Mouse (Mus musculus): Measurements from ENCODE around the gene Srsf2. TPM values are rescaled to one million over a fixed set of nuclear protein-coding genes. Genes with fewer than 3 reads are reported as not detected.
A peak's percentile ranks its signal among the peaks of the same experiment; 100 is the strongest.

The Srsf2 gene
- polyA plus RNA-seq, 1 experiment from 2014 or later: 715 TPM

GRCm38 (mm10) chr11:116880839-116881238 lies 27.9 kb upstream of the Srsf2 start:
- no peak for ATAC-seq (ENCODE audit: insufficient number of reproducible peaks, low FRiP score, low TSS enrichment, low read depth)
- 58% methylated on average over 7 of the region's 7 CpGs for WGBS
- Histone ChIP-seq H3K4me2 (replicated peaks) (no peak overlapping the region), H3K27me3 (peaks cover 7% of the 10 kb centered on the region; the same call in 1 of the 2 replicates), H3K4me3 (replicated peaks) (no peak overlapping the region), H3K9me3 (replicated peaks) (no peaks in the 10 kb centered on the region), H3K27ac (replicated peaks) (no peak overlapping the region), H3K4me1 (peaks cover 5% of the 10 kb centered on the region), H3K36me3 (no peaks in the 10 kb centered on the region; the same call in 1 of the 2 replicates), H3K9ac (no peak overlapping the region)

- Histone ChIP-seq H3K27ac (replicated peaks) (no peak overlapping the region), H3K9ac (no peak overlapping the region), H3K9me3 (replicated peaks) (no peaks in the 10 kb centered on the region), H3K4me3 (replicated peaks) (no peak overlapping the region), H3K4me2 (replicated peaks) (no peak overlapping the region), H3K4me1 (peaks cover 9% of the 10 kb centered on the region), H3K27me3 (no peaks in the 10 kb centered on the region), H3K36me3 (peaks cover 13% of the 10 kb centered on the region)
- ATAC-seq (ENCODE audit: insufficient number of reproducible peaks, low FRiP score, low TSS enrichment, low read depth): no peak
- WGBS: 81% methylated on average over 8 of the region's 8 CpGs
Measured at GRCm38 (mm10) chr11:116878454-116878853, 25.6 kb upstream of the Srsf2 start.

- peak; percentile 68 for ATAC-seq (ENCODE audit: insufficient number of reproducible peaks, low FRiP score, low TSS enrichment, low read depth)
- H3K9ac ChIP-seq: no peak overlapping the region
- 44% methylated on average over 20 of the region's 20 CpGs for WGBS
- H3K9me3 ChIP-seq (replicated peaks): no peaks in the 10 kb centered on the region
- H3K36me3 ChIP-seq: peaks cover 38% of the 10 kb centered on the region
- H3K4me1 ChIP-seq: peaks cover 17% of the 10 kb centered on the region
- H3K4me2 ChIP-seq (replicated peaks): no peak overlapping the region
- no peaks in the 10 kb centered on the region for H3K27me3 ChIP-seq
- peak overlapping the region; percentile 65 for H3K27ac ChIP-seq (replicated peaks)
- no peak overlapping the region for H3K4me3 ChIP-seq (replicated peaks)
Measured at GRCm38 (mm10) chr11:116873987-116874386, 21.1 kb upstream of the Srsf2 start.

- H3K9me3 ChIP-seq (replicated peaks): no peaks in the 10 kb centered on the region
- peaks cover 17% of the 10 kb centered on the region for H3K4me1 ChIP-seq
- H3K4me3 ChIP-seq (replicated peaks): no peak overlapping the region
- no peak overlapping the region for H3K4me2 ChIP-seq (replicated peaks)
- WGBS: 64% methylated on average over 9 of the region's 9 CpGs
- no peaks in the 10 kb centered on the region for H3K27me3 ChIP-seq
- no peak overlapping the region for H3K9ac ChIP-seq
- ATAC-seq (ENCODE audit: insufficient number of reproducible peaks, low FRiP score, low TSS enrichment, low read depth): no peak
- 0 out of 2 replicates have a peak overlapping the region, but pooled peaks have one; percentile 22 for H3K27ac ChIP-seq (replicated peaks)
- peaks cover 53% of the 10 kb centered on the region for H3K36me3 ChIP-seq
Measured at GRCm38 (mm10) chr11:116871538-116871937, 18.6 kb upstream of the Srsf2 start.

GRCm38 (mm10) chr11:116869641-116870040 lies 16.7 kb upstream of the Srsf2 start:
- no peak for ATAC-seq (ENCODE audit: insufficient number of reproducible peaks, low FRiP score, low TSS enrichment, low read depth)
- Histone ChIP-seq H3K9me3 (replicated peaks) (no peaks in the 10 kb centered on the region), H3K27me3 (no peaks in the 10 kb centered on the region), H3K4me2 (replicated peaks) (no peak overlapping the region), H3K4me3 (replicated peaks) (no peak overlapping the region), H3K36me3 (peaks cover 71% of the 10 kb centered on the region), H3K9ac (no peak overlapping the region), H3K27ac (replicated peaks) (peak overlapping the region; percentile 70), H3K4me1 (peaks cover 16% of the 10 kb centered on the region)
- WGBS: 61% methylated on average over 4 of the region's 4 CpGs

- H3K36me3 ChIP-seq: peaks cover 71% of the 10 kb centered on the region
- H3K27me3 ChIP-seq: no peaks in the 10 kb centered on the region
- ATAC-seq (ENCODE audit: insufficient number of reproducible peaks, low FRiP score, low TSS enrichment, low read depth): peak; percentile 35; the same call in 1 of the 2 replicates
- peak overlapping the region; percentile 70 for H3K27ac ChIP-seq (replicated peaks)
- H3K9me3 ChIP-seq (replicated peaks): no peaks in the 10 kb centered on the region
- H3K4me1 ChIP-seq: peaks cover 12% of the 10 kb centered on the region
- WGBS: 68% methylated on average over 8 of the region's 8 CpGs
- no peak overlapping the region for H3K4me3 ChIP-seq (replicated peaks)
- H3K9ac ChIP-seq: no peak overlapping the region
- no peak overlapping the region for H3K4me2 ChIP-seq (replicated peaks)
Measured at GRCm38 (mm10) chr11:116869223-116869622, 16.3 kb upstream of the Srsf2 start.

DNA sequence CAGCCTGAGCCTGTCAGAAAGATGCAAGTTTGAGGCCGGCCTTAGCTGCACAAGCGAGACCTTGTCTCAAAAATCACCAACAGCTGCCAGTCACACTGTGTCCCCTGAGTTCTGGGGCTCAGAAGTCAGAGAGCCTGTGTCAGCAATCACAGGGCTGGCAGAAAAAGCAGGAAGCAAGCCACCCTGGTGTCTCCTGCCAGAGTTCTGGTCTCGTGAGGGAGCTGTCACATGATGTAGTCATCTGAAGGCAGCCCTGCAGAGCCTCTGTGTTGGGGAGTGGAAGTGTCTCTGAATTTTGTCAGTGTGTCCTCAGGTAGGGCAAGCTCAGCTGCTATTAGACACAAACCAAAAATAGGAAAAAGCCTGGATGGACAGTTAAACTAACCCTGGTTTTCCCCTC lies 15.2 kb upstream of the Srsf2 start:
- no peak overlapping the region for H3K4me3 ChIP-seq (replicated peaks)
- H3K9ac ChIP-seq: no peak overlapping the region
- peaks cover 4% of the 10 kb centered on the region for H3K4me1 ChIP-seq
- H3K27ac ChIP-seq (replicated peaks): peak overlapping the region; percentile 70; the same call in 1 of the 2 replicates
- no peak for ATAC-seq (ENCODE audit: insufficient number of reproducible peaks, low FRiP score, low TSS enrichment, low read depth)
- H3K36me3 ChIP-seq: peaks cover 71% of the 10 kb centered on the region
- WGBS: 33% methylated on average over 3 of the region's 3 CpGs
- no peaks in the 10 kb centered on the region for H3K27me3 ChIP-seq
- no peaks in the 10 kb centered on the region for H3K9me3 ChIP-seq (replicated peaks)
- H3K4me2 ChIP-seq (replicated peaks): no peak overlapping the region

- Histone ChIP-seq H3K27ac (replicated peaks) (no peak overlapping the region), H3K9me3 (replicated peaks) (no peaks in the 10 kb centered on the region), H3K4me1 (peaks cover 2% of the 10 kb centered on the region; the same call in 1 of the 2 replicates), H3K4me3 (replicated peaks) (no peak overlapping the region), H3K4me2 (replicated peaks) (no peak overlapping the region), H3K27me3 (no peaks in the 10 kb centered on the region), H3K36me3 (peaks cover 77% of the 10 kb centered on the region), H3K9ac (no peak overlapping the region)
- 0 out of 2 replicates have a peak, but pooled peaks have one; percentile 48 for ATAC-seq (ENCODE audit: insufficient number of reproducible peaks, low FRiP score, low TSS enrichment, low read depth)
- WGBS: 76% methylated on average over 12 of the region's 12 CpGs
Measured at GRCm38 (mm10) chr11:116865945-116866585, 13.2 kb upstream of the Srsf2 start.

- Histone ChIP-seq H3K4me1 (no peaks in the 10 kb centered on the region), H3K9me3 (replicated peaks) (no peaks in the 10 kb centered on the region), H3K36me3 (peaks cover 82% of the 10 kb centered on the region), H3K27me3 (no peaks in the 10 kb centered on the region), H3K4me3 (replicated peaks) (no peak overlapping the region), H3K9ac (no peak overlapping the region), H3K27ac (replicated peaks) (no peak overlapping the region), H3K4me2 (replicated peaks) (no peak overlapping the region)
- no peak for ATAC-seq (ENCODE audit: insufficient number of reproducible peaks, low FRiP score, low TSS enrichment, low read depth)
- WGBS: 80% methylated on average over 10 of the region's 10 CpGs
Measured at GRCm38 (mm10) chr11:116864444-116864843, 11.6 kb upstream of the Srsf2 start.

DNA sequence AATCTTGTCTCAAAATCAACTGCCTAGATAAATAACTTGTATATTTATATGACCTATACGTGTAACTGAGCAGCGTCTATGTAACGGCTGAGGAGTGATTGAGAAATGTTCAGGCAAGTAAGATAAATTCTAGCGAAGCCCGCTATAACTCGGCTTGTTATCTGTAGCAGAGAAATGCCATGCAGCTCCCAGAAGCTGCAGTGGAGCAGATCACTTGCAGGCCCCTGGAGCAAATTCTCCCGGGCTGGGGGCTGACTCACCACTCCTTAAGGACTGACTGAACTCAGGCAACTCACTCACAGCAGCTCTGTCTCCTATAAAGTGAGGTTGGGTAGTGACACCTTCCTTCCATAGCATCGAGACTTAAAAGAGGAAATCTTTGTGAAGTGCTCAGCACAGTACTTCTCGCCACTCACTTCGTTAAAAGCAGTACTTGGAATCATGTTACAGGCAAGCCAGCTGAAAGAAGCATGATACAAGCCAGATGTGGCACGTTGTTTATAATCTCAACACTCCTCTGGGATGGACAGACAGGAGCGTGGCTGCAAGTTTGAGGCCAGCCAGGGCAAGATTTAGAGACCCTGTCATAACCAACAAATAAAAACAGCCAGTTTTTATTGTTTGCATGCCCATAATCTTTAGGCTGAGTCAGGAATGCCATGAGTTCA lies 4.4 kb upstream of the Srsf2 start:
- Histone ChIP-seq H3K4me1 (peaks cover 10% of the 10 kb centered on the region), H3K27ac (replicated peaks) (no peak overlapping the region), H3K9ac (no peak overlapping the region), H3K27me3 (no peaks in the 10 kb centered on the region), H3K4me2 (replicated peaks) (no peak overlapping the region), H3K9me3 (replicated peaks) (no peaks in the 10 kb centered on the region), H3K4me3 (replicated peaks) (no peak overlapping the region), H3K36me3 (peaks cover 36% of the 10 kb centered on the region)
- no peak for ATAC-seq (ENCODE audit: insufficient number of reproducible peaks, low FRiP score, low TSS enrichment, low read depth)
- WGBS: 49% methylated on average over 12 of the region's 12 CpGs

DNA sequence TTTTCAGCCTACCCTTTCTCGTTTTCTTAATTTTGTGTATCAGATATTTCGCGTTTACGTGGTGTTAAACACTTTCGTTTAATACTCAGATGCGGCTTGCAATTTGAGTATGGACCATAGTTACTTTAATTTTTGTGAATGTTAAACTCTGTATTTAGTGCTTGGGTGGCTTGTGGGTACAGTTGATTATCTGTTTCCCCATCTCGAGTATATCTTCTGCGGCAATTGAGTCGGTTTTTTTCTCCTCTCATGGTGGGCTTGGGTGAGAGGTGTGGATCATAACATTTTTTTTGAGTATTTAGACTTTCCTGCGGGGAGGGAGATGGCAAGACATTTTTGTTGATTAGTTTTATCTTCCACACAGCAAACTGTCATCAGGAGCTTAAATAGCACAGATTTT lies 1.4 kb upstream of the Srsf2 start:
- WGBS: 22% methylated on average over 10 of the region's 10 CpGs
- no peak for ATAC-seq (ENCODE audit: insufficient number of reproducible peaks, low FRiP score, low TSS enrichment, low read depth)
- Histone ChIP-seq H3K4me1 (peaks cover 19% of the 10 kb centered on the region), H3K4me2 (replicated peaks) (peak overlapping the region; percentile 63), H3K9ac (peak overlapping the region; percentile 90), H3K9me3 (replicated peaks) (no peaks in the 10 kb centered on the region), H3K4me3 (replicated peaks) (peak overlapping the region; percentile 98), H3K27me3 (no peaks in the 10 kb centered on the region), H3K27ac (replicated peaks) (peak overlapping the region; percentile 100), H3K36me3 (peaks cover 18% of the 10 kb centered on the region)

All from embryonic facial prominence, embryonic 15.5 days (tissue).